Mouse (Mus musculus) adrenal gland (tissue): Measurements from ENCODE around the gene Klhl31.

Source experiments
- intact Hi-C: fragments of 180-260 bp; cut with DNase I; formaldehyde crosslinking; loops from one replicate; pipeline ENCODE4 v1.15.1; 2025
- long read RNA-seq, 2 experiments: library from polyadenylated mRNA; unstranded; transcript quantifications; one replicate each; pipeline ENCODE4 v2.0.0; 2020; ENCODE audit warnings: borderline replicate concordance in 1 of 2; ENCODE audit not compliant: insufficient replicate concordance in 1 of 2

Klhl31 gene
- long read RNA-seq, experiment 1 = 0 reads
- long read RNA-seq, experiment 2 = 0 reads

- intact Hi-C loops = no loop called here
These were observed at the start of gene Klhl31 for GRCm38 (mm10) chr9:77636450-77636951. Klhl31 (plus strand) TSS chr9:77636500.

GRCm38 (mm10) chr9:77586806-77587591, 49.3 kb upstream of the Klhl31 start:
- intact Hi-C loops = no loop called here

GRCm38 (mm10) chr9:77587616-77588015, 48.7 kb upstream of the Klhl31 start:
- intact Hi-C loops = no loop called here

- intact Hi-C loops = no loop called here
These were observed 46.8 kb upstream of the Klhl31 start for GRCm38 (mm10) chr9:77589496-77589895.

DNA sequence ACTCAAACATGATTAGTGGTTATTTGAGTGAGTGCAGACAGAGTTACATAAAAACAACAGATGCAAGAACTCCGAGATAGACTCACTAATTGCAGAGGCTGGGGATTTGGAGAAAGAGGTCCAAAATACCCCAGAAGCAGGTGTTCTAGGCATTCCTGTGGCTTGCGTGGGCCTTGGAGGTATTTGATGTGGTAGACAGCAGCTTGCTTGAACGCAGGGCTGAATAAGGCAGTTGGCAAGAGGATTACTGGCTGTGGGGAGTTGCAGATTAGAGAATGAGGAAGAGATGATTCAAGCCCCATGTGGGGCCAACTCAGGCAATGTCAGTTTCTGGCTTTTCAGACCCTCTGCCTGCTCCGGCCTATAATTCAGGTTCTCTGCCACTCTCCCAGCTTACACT, 43.9 kb upstream of the Klhl31 start:
- intact Hi-C loops = no loop called here

GRCm38 (mm10) chr9:77595006-77595626, 41.2 kb upstream of the Klhl31 start:
- intact Hi-C loops = no loop called here

DNA sequence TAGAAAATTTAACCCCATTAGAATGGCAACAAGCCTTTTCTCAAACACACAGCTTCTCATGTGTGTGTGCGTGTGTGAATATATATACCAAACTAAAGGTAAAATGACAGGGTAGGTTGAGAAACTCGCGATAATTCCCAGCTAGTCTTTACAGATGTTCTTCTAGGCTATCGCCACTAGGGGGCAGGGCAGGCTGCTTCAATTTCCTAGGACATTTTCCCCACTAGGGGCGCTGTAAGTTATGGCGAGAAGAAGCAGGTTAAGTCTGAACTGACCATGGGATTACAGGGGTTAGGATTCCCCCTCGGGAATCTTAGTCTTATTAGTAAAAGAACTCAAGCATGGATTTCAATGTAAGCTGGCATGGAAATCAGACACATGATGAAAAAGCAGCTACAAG, 39.9 kb upstream of the Klhl31 start:
- intact Hi-C loops = no loop called here

DNA sequence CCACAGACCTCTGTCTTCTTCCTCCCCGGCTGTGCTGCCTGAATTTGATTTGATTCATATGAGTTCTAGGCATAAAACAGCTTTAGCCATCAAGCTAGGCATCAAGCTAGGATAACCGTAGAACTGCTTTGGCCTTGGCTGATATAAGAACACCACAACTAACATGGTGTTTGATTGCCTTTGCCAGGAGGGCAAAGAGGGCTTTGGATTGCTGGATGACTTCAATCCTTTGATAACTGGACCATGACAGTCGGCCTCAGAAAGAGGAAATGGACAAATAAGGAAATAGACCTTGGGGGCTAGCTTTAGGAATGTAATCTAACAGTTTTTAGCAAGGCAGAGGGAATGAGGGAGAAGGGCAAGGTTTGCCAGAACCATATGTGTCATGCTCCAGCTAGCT, 37.7 kb upstream of the Klhl31 start:
- intact Hi-C loops = no loop called here

GRCm38 (mm10) chr9:77602302-77603266, 33.7 kb upstream of the Klhl31 start:
- intact Hi-C loops = loop anchor here (10.0 kb wide), 1 partner anchor 198 kb away; no protein-coding TSS in a partner anchor

DNA sequence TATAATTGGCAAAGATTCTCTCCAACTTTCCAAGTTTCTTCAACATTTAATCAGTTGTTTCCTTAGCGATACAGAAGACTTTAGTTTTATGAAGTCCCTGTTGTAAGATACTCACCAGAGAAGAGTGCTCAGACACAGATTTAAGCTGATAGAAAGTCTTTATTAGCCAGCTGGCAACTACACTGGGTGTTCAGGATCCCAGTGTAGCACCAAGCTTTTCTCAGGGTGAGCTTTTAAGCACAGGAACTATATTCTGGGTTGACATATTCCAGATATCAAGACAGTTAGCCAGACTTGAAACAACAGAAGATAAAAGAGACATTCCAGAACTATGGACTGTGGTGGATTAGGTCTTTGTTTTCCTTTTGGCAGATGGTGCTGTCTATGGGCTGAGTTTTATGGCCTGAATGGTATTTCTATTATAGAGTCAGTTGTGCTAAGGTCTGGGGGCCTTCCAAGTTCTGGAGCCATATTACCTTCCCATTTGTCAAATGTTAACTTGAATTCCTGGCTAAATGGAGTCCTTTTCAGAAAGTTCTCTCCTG, 32.3 kb upstream of the Klhl31 start:
- intact Hi-C loops = loop anchor here (10.0 kb wide), 1 partner anchor 199 kb away; no protein-coding TSS in a partner anchor

- intact Hi-C loops = loop anchor here (10.0 kb wide), 1 partner anchor 202 kb away; no protein-coding TSS in a partner anchor
These were observed 29.0 kb upstream of the Klhl31 start for GRCm38 (mm10) chr9:77607295-77607694.

GRCm38 (mm10) chr9:77607840-77608239, 28.5 kb upstream of the Klhl31 start:
- intact Hi-C loops = loop anchor here (10.0 kb wide), 1 partner anchor 203 kb away; no protein-coding TSS in a partner anchor

- intact Hi-C loops = loop anchor here (5.0 to 10.0 kb wide), 2 partner anchors 166 to 424 kb away; no protein-coding TSS in a partner anchor
These were observed 25.5 kb upstream of the Klhl31 start for GRCm38 (mm10) chr9:77610811-77611210.

DNA sequence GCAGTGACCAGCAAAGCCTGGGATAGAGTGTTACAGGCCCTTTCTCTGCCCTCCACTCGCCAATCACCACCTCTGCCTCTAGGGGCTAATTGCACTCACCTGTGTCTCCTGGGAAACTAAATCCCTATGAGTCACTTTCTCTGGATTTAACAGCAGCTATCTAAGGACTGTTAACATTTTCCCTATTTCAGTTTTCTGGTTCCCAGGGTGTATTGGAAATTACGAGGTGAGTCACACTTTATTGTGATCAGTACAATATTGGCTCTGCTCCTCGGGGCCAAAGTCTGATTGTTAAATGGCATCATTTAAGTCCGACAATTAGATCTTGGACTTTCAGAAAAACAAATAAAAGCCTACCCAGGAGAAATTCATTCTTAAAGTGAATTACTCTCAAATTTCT, 24.0 kb upstream of the Klhl31 start:
- intact Hi-C loops = loop anchor here (5.0 to 10.0 kb wide), 2 partner anchors 165 to 422 kb away; no protein-coding TSS in a partner anchor

GRCm38 (mm10) chr9:77615868-77616267, 20.4 kb upstream of the Klhl31 start:
- intact Hi-C loops = loop anchor here (10.0 kb wide), 1 partner anchor 419 kb away; no protein-coding TSS in a partner anchor

GRCm38 (mm10) chr9:77616796-77617195, 19.5 kb upstream of the Klhl31 start:
- intact Hi-C loops = loop anchor here (10.0 kb wide), 1 partner anchor 418 kb away; no protein-coding TSS in a partner anchor

DNA sequence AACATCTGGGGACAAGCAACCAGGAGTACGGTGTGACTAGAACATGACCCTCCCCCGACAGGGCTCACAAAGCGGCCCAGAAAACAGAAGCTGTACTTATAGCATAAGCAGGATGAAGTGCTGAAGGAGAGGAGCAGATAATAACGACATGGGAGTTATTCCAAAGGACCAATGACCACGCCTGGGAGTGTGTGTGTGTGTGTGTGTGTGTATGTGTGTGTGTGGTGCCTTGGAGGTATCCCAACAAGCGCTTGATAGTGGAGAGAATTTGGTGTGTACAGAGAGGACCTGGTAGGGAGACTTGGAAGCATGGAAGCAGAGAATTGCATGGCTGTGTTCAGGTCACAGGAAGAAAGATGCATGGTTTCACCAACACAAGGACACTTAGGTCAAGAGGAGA, 18.5 kb upstream of the Klhl31 start:
- intact Hi-C loops = loop anchor here (10.0 kb wide), 1 partner anchor 417 kb away; no protein-coding TSS in a partner anchor

- intact Hi-C loops = loop anchor here (10.0 kb wide), 1 partner anchor 416 kb away; no protein-coding TSS in a partner anchor
These were observed 17.9 kb upstream of the Klhl31 start for GRCm38 (mm10) chr9:77618392-77618791.

DNA sequence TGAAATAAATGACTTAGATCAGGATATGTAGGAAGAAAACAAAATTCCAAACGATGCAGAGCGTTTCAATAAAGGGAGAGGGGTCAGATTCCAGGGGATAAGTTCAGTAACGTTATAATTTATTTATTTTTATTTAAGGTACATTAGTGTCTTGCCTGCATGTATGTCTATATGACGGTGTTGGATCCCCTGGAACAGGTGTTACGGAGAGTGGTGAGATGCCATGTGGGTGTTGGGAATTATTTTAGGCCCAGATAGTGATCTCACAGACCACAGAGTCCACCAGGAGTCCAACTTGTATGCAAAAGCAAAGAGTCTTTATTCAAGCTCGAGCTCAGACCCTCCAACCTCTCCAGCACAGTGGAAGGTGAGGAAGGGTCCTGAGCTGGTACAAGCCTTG, 16.2 kb upstream of the Klhl31 start:
- intact Hi-C loops = no loop called here

DNA sequence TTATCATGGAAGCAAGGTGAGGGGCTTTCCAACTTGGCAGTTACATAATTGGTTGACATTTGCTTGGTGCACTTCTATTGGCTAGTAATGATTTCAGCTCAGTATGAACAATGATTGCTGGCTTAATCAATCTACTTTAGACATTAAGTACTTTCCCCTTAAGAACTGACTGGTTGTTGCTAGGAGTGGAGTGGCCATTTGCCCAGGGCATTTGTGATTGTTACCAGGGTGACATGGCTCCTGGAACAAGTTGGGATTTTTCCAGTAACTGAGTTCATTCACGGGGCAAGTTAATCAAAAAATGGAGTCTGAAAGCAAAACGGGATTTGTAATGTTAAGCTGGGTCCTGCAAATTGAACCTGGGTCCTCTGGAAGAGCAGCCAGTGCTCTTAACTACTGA, 15.8 kb upstream of the Klhl31 start:
- intact Hi-C loops = no loop called here
